Mouse (Mus musculus) frontal cortex, postnatal 14 days (tissue): ENCODE data around the gene Rasa4.
A peak's percentile ranks its signal among the peaks of the same experiment; 100 is the strongest.
"Not testable (repeated sequence)": the region's sequence is repeated elsewhere in the genome, so short reads cannot be mapped to it uniquely, and the experiment has no call there.

ENCODE experiments used
- DNase-seq, 2 experiments: peaks; one replicate each; pipeline ENCODE4 v3.0.0; 2022; ENCODE audit warnings: low spot score in 2 of 2

The Rasa4 gene

DNA sequence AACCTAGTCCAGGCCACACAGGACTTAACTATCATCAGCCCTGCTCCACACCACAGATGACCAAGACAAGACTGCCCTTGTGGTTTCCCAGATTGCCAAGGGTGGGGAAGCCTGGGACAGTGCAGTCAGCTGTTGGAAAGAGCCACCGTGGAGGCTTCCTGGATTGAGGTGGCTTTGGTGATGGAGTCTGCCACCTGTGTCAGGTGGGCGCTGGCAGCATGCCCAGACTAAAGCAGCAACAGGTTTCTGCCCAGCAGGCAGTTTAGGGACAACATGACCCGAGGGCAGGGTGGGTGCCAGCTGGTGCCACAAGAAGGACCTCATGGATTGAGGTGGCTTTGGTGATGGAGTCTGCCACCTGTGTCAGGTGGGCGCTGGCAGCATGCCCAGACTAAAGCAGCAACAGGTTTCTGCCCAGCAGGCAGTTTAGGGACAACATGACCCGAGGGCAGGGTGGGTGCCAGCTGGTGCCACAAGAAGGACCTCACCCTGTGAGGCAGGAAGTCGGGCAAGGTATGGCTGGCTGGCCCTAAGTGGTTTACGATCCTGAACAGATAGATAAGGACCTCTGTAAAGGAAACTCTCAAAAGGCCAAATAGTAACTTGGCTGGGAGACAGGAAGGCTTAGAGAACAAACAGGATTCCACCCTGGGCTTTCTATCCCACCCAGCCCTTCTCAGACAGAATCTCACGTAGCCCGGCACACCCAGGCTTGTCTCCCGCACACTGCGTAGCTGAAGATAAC is 17.1 kb upstream of the Rasa4 start:
- not testable (repeated sequence) for DNase-seq

DNA sequence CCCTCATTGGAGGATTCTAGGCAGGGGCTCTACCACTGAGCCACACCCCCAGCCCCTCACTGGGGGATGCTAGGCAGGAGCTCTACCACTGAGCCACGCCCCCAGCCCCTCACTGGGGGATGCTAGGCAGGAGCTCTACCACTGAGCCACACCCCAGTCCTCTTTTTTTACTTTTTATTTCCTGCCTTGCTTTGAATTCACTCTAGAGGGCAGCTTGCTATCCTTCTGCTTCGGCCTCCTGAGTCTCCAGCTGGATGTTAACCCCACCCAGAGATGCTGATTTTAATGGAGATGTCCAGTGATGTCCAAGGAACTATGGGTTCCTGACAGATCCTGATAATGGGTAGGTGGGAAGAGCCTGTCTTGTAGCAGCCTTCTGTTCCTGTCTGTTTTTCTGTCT is 14.3 kb upstream of the Rasa4 start:
- no peak for DNase-seq

DNA sequence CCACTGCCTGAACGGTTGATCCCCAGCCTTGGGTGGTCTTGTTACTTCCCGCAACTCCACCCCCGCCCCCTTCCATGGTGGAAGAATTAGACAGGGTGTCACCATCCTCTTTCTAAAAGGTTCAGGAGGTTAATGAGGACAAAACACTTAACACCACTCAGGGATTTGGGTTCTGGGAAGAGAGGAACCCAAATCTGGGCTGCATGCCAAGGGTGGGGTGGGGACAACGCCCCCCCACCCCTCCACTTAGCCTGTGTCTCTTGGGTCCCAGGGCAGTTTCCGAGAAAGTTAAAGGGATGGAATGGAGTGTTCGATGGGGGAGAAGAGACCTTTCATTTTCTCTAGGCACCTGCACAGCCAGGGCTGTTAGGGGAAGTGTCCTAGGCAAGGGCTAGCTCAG is 10.7 kb upstream of the Rasa4 start:
- DNase-seq: no peak

DNA sequence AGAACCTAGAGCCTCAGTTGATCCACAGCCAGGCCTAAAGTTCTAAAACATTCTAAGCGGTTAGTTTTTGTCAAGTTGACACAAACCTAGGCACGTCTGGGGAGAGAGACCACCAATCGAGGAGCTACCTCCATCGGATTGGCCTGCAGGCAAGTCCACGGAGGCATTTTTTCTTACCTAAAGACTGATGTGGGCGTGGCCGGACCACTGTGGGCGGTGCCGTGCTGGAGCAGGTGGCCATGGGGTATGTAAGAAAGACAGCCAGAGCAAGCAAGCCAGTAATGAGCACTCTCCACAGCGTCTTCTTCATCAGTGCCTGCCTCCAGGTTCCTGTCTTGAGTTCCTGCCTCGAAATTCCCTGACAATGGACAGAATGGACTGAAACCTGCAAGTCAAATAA is 10.2 kb upstream of the Rasa4 start:
- DNase-seq: no peak

DNA sequence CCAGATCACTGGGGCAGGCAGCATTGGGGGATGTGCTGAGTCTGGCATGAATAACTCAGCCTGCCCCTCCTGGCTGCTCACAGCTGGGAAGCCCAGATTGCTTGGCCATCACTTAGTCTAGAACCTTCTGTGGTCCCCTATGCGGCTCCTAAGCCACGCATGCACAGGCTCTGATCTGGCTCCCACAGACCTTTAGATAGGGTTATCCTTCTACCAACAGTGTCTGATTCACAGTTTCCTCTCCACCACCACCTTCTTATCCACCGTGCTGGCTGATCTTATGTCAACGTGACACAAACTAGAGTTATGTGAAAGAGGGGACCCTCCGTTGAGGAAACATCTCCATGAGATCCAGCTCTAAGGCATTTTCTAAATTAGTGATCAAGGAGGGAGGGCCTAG is 8.6 kb upstream of the Rasa4 start:
- DNase-seq: no peak

DNA sequence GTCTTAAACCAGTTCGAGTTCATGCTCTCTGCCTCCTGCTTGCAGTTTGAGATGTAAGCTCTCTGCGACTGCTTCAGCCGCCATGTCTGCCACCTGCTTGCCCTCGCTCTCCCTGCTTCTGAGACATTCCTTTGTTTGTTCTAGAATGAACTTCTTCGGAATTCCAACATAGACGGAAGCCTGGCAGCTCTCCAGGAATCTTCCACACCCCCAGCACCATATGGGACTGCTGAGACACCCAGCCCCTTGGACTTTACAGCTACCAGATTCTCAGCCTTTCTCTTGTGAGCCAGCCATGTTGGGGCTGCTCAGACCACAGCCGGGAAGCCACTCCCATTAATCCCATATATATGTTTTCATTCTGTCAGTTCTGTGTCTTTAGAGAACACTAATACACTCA is 7.4 kb upstream of the Rasa4 start:
- no peak for DNase-seq

DNA sequence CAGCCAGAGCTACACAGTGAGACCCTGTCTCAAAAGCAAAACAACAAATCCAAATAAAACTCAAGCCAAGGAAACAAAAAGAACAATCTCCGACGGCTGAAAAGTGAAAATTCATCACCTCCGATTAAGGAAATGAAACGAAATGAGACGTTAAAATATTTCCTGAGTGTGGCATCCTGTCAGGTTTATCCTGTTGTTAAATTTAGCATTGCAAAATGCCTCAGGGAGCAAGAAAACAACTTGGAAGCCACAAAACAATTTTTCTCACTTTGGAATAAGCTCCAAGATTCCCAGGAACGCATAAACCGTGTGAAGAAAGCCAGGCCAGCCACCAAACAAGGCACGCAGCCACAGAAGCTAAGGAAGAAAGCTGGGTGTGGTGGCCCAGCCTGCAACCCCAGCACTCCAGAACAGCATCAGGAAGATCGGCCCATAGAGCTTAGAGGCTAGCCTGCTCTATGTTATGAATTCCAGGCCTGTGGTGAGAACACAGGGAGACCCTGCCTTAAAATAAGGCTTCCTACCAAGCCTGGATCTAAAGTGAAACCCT is 6.6 kb upstream of the Rasa4 start:
- no peak for DNase-seq

DNA sequence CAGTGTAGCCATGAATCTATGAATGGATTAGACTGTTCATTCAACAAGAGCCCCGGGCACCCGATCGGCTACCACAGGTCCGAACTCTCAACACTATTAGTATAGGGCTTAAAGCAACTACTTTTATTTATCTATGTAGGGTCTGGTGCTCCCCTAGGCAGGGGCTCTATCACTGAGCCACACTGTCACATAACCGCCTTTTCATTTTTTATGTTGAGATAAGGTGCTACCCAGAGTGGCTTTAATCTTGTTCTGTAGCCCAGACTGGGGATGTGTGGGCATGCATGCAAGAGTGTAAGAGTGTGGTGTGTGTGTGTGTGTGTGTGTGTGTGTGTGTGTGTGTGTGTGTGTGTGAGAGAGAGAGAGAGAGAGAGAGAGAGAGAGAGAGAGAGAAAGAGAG is 5.6 kb upstream of the Rasa4 start:
- DNase-seq: no peak

DNA sequence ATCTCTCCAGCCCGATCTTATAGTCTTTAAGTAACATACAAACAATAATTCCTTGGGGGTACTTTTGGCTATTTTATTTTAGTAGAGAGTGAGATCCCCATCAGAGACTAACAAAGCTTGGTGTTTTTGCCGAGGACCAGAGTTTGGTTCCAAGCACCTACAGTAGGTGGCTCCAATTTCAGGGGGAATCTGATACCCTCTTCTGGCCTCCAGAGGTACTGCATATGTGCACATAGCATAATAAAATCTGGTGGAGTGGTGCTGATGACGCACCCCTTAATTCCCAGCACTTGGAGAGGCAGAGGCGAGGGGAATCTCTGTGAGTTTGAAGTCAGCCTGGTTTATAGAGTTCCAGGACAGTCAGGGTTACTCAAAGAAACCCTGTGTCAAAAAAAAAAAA is 1.4 kb upstream of the Rasa4 start:
- DNase-seq: no peak

DNA sequence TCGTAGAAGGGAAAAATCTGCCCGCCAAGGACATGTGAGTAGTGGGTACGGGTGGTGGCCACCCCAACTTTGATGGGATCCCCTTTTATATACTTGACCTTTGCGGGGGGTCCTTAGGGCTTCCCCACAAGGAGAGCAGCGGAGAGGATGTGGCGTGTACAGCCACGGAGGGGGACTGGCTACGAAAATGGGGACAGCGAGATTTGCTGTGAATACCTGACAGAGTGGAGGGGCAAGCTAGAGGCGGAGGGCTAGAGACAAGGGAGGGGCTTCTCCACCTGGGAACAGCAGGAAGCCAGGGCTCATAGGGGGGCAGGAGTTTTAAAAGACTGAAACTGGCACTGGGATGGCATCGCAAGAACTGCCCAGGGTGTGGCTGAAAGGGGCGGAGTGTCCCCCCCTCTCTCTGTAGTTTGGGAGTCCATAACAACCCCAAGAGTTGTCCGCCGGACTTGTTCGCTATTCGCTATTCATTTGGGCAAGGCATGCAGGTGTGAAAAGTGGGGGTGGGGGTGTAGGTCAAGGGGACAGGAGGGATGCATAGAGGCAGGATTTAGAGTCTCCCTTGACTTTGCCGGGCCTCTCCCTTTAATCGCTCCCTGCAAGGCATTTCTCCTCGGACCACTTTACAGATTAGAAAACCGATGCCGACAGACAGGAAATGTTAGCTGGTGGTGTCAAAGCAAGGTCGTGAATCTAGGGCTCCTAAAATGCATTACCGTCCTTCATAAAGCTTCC is 597 bp downstream of the Rasa4 start:
- no peak for DNase-seq

DNA sequence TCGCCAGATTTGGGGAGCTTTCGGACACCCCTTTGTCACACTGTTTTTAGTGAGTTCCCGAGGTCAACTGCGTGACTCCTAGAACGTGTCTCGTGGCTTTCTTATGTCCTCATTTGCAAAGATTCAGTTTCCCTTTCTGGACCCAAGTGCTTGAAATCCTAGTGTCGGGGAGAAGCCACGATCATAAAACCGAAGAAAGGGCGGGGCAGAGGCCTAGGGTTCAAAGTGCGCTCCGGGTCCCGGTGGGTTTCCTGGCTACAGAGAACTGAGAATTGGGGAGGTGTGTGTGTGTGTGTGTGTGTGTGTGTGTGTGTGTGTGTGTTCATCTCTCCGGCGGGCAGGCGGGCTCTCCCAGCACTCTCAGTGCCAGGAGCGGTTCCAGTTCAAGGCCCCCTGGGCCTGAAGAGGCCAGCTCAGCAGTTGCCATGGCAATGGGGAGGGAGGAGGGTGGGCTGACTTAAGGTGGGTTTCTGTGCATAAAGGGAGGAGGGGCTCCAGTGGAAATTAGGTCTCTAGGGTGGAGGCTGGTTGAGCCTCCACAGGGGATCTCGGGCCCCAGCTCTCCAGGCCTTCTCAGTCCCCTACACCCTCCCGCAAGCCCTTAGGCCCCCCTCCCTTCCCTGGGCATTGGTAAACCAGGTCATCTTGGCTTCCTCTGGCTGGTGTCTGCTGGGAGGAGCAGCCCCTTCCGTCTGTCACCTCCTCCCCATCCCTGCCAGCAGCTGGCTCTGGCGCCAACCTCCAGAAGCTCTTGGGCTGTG is 1.4 kb downstream of the Rasa4 start:
- DNase-seq: no peak

DNA sequence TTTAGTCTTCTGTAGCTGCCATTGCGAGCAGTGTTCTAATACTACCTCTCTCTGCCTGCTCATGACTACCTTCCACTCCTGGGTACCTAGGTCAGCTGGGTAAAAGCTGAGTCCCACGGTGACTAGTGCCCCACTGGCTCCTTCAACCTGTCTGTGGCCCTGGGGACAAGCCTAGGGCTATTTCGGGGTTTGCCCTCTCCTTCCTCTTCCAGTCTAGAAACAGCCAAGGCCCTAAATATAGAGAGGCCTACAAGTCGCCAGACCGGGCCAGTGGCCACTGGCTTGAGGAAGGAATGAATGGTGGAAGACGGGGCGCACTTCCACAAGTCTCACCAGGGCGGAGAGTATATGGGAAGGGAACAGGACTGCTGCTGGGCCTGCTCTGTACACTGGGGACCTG is 2.6 kb downstream of the Rasa4 start:
- DNase-seq: no peak

DNA sequence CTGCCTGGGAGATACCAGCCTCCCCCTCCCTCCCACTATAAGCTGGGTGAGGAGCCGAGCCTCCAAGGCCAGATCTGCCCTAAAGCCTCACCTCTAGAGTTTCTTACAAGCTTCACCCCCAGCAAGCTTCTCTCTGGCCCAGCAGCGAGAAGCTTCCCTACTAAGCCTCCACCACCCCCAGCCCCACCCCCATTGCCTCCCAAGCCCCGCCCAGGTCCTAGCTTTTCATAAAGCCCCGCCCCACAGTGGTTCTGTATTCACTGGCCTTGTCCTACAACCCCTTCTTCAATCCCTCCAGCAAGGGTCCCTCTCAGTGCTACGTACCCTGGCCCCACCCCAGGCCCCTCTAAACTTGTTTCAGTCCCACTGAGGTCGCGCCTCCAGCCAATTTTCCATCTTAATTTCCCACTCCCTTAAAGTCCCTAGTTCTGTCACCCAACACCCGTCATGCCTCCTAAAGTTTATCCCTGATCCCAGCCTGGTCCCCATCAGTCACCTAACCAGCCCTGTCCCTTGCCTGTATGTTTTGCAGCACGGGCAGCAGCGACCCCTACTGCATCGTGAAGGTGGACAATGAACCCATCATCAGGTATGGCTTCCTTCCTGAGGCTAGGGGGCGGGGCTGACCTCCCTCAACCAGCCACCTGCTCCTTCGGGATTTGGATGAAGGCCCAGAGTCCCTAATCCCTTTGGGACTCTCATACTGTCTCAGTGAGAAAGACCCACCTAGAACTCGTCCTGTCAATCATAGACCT is 5.3 kb downstream of the Rasa4 start:
- DNase-seq: no peak

DNA sequence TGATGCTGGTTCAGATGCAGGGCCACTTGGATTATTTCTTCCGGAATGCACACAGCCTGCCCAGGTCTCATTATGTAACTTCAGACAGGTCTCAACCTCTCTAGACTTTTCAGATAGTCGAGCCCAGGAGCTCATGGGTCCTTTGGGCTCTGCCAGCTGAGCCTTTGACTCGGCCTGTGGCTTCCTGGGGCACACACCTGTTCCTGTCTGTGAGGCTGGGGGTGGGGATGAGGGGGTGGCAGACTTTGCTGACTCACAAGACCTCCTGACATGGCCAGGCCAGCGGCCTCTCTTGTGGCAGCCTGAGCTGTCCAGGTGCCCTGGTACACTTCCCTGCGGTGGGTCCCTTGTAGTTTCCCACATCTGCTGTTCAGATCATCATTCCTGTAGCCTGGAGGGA is 8.2 kb downstream of the Rasa4 start:
- no peak for DNase-seq

DNA sequence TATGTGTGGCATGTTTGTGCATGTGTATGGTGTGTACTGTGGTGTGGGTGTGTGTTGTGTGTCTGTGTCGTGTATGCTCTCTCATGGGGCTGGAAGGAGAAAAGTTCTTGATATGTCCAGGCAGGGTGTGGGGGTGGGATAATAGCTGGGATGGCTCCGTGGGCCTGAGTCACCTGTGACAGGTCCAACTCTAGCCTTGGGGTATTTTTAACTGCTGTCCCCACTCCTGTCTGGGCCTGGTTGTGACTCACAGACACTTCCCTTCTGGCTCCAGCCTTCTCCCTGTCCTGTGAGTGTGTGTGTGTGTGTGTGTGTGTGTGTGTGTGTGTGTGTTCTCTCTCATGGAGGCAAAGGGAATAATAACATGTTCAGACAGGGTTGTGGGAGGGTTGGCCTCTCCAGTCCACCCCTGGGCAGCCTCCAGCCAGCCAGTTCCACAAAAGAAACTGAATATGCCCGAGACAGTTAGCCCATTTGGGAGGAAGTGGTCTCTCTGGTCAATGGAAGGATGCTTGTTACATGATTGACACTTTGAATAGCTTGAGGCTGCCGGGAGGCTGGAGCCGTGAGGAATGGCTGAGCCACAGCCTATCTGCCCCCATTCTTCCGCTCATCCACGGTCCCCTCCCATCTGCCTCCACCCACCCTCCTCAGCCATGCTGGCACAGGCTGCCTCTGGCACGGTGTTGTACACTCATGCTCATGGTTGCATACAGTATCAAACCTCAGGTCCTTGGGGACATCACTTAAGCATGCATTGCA is 10.7 kb downstream of the Rasa4 start:
- no peak for DNase-seq

DNA sequence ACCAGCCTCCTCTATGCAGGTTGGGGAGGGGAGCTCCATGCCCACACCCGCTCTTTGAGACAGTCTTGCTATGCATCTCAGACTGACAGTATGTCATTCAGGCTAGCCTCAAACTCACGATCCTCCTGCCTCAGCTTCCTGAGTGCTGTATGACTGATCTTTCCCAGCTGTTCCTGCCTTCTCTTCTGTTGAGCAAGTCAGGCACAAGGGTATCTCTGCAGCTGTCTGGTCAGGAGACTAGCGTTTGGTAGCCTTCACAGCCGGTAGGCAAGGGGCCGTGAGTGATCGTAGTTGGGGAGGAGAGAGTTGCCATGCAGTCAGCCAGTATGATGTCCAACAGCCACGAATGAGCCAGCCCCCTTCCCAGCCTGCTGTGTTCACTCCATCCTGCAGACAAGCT is 11.4 kb downstream of the Rasa4 start:
- DNase-seq: no peak

DNA sequence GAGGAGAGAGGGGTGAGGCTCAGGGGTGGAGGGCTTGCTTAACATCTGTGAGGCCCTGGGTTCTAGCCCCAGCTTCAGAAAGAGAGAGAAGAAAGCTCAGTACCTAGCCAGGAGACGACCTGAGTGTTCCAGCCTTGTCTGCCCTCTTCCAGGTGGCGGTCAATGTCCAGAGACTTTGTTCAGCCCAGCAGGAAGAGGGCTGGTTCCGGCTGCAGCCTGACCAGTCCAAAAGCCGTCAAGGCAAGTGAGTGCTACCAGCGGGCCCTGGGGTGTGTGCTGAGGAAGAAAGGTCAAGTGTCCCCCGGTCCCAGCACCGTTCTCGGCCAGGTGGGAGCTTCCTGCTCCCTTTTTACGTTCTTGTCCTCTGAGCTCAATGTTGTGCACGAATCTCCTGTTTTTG is 14.8 kb downstream of the Rasa4 start:
- DNase-seq: no peak

DNA sequence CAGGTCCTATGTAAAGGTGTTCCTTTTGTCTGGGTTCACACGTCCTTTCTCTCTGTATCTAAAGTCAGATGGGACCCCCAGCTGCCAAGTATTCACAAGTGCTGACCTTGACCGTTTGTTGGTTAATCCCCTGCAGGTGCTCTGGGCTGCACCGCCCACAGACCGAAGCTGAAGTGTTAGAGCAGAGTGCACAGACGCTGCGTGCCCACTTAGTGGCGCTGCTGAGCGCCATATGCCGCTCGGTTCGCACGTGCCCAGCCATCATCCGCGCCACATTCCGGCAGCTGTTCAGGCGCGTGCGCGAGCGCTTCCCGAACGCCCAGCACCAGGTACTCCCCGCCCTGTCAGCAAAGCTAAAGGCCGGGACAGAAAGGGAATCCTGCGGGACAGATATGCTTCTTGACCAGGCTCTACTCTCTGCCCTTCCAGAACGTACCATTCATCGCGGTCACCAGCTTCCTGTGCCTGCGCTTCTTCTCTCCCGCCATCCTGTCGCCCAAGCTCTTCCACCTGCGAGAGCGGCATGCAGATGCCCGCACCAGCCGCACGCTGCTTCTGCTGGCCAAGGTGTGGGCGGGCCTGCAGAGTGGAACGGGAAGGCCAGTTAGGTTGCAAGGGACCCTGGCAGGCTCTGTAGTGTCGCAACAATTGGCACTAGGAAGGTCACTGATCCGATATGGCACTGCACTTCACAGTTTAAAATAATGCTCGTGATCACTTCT is 18.5 kb downstream of the Rasa4 start:
- peak; percentile 40 to 50 for DNase-seq

DNA sequence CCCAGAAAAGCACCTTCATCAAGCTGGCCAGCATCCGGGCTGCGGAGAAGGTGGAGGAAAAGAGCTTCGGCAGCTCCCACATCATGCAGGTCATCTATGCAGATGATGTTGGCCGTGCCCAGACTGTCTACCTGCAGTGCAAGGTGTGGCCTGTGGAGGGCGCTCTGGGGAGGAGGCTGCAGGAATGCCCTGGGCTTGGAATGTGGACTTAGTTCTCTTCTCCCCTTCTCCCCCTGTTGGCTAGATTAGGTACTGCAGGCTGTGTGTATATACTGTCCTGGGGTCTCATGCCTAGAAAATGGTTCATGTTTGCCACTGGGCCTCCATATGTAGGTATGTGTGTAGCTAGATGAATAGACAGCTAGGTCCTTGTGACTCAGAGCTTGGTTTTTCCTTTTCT is 20.8 kb downstream of the Rasa4 start:
- DNase-seq: no peak

DNA sequence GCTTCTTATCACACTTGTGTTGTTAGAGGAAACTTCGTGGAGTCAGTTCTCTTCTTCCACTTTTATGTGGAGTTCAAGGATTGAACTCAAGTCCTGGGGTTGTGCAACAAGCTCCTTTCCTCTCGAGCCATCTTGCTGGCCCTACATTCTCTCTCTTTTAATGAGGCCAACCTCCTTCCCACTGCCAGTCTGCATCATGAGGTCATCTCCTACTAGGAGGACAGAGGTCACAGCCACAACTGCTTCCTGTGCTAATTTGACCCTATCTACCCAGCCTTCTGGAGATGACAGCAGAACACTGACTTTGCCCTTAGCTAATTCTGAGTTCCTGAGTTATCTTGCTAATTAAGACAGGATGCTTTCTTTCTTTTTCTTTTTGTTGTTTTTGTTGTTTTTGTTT is 24.8 kb downstream of the Rasa4 start:
- DNase-seq: no peak
